Mouse (Mus musculus): ENCODE measurements at regions not wholly inside any gene's neighbourhood (a gene's known extent, or its start where the extent isn't known, plus 50 kb on each side); places are given as distances from the start of the nearest gene placed in this dataset.

DNA sequence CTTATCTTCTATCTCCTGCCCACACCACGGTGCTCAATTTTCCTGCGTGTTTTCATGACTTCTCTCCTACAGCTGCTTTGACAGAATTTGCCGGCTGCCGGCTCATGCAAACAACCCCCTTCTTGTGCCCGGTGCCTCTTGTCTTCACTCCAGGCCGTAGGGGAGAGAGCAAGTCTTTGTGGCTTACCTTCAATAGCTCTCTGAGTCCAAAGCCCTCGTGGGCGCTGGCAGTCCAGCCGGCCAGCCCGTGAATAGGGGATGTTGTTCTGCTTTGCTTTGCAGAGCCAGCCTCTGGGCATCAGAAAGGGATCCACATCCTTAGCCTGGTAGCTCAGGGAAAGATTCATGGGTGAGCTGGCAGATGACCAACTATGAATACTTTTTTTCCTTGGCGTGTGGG lies 173.9 kb downstream of the Gsdmc2 start:
- no peak for DNase-seq (ENCODE audit: low spot score in 2 of 2)

DNA sequence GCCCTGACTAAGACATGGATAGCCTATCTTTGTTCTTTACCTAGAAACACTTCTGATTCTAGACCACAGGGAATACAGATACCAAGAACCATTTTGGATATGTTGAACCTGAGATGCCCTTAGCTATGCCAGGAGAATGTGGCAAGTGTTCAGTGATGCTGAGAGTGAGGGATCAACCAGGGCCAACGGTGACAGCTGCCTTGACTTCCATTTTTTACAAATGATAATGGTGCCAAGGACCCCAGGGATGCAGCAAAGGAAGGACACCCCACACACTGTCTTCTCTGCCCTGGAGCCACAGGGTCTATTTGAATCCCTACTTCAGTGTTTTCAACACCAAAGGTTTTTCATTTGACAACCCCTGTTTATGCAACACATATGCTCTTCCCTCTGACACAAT lies 174.4 kb downstream of the Gsdmc2 start:
- DNase-seq (ENCODE audit: low spot score in 2 of 2) = no peak

DNA sequence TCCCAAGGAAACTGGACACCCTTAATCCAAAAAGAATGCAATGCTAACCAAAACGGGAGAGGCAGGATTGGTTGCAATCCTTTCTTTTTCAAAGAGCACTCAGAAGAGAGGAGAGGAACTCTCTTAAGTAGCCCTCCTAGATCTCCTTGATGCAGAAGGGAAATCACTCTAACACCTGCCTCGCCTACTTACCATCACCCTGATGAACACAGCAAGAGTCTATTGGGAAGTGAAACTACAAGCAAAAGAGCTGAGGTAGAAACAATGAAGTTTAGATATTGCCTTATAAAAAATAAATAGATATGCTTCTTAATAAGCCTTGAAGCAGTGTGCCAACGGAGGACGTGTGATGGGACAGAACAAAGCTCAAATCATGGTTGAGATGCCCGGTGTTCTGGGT lies 177.4 kb downstream of the Gsdmc2 start:
- DNase-seq (ENCODE audit: low spot score in 2 of 2) = peak; percentile 44 to 50

DNA sequence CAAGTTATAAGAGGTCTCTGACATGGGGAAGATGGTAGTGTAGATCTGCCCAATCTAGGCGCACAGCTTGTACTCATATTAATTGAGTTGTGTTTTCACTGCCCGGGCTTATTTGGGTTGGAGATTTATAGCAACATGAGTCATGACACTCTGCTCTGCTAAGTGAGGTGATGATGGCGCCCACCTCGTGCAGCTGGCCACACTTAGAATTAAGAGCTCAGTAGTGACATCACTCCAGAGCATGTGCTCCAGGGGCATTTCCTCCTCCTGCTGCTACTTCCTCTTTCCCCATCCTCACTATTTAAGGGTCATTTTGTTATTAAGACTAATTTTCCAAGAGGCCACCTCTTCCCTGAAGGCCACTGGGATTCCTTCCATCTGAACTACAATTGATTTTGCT lies 179.5 kb downstream of the Gsdmc2 start:
- no peak for DNase-seq (ENCODE audit: low spot score in 2 of 2)

DNA sequence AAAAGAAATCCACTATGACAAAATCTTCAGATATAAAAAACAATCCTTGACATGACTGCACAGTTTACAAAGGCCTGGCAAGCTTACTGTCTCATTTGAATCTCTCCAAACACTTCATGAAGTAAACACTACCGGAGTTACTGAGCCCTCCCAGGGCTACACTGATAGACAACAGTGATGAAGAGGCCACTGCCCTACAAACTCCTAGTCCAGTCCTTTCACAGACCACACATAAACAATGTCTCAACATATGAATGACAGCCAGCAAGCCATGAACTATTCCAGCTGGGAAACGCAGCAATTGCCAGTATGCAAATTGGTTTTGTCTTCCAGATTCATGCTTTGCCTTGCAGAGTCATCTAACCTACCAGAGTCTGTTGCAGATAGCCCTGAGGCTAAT lies 180.1 kb downstream of the Gsdmc2 start:
- DNase-seq (ENCODE audit: low spot score in 2 of 2) = no peak

DNA sequence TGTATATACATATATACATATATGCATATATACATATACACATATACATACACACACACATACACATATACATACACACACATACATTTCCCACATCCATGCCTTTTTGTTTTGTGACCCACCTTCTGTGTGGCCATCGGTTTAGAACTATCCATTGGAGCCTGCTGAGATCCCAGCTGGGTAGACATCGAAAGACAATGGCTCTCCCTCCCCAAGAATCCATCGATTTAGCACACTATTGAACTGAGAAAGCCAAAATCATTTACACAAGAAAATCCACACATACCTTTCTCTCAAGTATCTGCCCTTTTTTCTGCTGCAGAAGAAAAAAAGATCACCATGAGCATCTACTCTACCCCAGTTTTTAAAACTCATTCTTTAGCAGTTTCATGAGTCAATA lies 182.8 kb downstream of the Gsdmc2 start:
- no peak for DNase-seq (ENCODE audit: low spot score in 2 of 2)

DNA sequence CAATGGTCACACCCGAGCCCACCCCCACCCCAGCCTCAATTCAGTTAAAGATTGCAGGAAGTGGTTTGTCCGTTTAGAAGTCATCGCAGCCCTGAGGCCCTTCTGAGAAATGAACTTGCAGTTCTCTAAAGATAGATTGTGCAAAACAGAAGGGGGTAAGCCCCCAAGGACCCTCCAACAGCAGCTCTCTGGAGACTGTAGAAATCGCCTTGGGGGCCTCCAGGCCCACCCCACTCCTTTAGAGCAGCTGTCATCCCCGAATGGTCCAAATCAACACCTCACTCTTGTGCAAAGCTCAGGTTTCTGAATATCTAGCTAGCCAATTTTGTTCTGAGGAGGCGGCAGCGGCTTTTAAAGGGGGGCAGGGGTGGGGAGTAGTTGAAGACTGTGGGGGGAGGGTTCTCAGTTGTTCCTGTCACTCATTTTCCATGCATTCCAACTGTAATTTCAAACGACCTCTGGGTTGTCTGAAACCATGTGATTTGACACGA lies 186.9 kb downstream of the Gsdmc2 start:
- no peak for DNase-seq (ENCODE audit: low spot score in 2 of 2)

DNA sequence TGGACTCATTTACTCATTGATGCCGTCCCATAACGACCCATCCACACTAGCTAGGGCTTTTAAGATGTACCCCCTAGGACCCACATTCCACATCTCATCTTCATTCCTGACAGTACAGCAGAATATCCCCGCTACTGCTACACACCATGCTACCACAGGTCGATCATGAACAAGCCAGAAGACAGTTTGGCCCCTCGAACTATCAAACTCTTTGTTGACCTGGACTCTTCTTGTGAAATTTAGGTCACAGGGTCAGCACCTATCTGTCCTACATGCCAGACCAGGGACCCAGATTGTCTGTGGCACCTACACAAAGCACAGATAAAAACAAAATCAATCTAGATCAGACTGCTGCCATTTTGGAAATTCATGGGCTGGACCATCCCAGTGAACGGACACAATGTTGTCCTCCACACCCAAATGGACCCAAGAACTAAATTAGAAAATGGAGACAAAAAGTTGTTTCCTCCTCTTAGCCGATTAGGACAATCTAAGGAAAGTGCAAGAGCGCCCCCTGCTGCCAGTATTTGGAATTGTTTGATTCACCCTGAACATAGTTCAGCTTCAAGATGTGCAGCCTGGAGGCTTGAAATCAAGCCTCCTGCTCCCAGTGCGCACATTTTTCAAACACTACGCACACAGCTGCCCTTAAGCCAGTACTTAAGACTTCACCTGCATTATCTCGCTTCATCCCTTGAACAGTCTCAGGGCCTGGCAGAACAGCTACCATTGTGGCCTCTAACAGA lies 192.6 kb downstream of the Gsdmc2 start:
- peak; percentile 54 to 75 for DNase-seq (ENCODE audit: low spot score in 2 of 2)

DNA sequence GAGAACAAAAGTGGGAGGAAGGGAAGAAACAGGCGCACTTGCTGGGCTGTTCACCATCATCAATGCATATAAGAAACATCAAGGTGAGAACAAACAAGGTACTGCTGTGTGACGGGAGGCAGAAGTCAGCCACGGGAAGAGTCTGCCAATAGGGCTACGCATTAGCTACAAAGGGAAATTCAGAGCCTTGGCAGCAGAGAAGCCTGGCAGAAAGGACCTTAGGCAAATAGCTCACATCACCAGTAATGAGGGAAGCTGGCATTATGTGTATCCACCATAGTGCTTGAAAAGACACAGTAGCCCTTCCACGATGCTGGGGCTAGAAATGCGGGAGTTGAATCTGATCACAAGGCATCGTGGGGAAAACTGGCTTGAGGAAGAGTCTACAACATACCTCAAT lies 193.9 kb downstream of the Gsdmc2 start:
- no peak for DNase-seq (ENCODE audit: low spot score in 2 of 2)

DNA sequence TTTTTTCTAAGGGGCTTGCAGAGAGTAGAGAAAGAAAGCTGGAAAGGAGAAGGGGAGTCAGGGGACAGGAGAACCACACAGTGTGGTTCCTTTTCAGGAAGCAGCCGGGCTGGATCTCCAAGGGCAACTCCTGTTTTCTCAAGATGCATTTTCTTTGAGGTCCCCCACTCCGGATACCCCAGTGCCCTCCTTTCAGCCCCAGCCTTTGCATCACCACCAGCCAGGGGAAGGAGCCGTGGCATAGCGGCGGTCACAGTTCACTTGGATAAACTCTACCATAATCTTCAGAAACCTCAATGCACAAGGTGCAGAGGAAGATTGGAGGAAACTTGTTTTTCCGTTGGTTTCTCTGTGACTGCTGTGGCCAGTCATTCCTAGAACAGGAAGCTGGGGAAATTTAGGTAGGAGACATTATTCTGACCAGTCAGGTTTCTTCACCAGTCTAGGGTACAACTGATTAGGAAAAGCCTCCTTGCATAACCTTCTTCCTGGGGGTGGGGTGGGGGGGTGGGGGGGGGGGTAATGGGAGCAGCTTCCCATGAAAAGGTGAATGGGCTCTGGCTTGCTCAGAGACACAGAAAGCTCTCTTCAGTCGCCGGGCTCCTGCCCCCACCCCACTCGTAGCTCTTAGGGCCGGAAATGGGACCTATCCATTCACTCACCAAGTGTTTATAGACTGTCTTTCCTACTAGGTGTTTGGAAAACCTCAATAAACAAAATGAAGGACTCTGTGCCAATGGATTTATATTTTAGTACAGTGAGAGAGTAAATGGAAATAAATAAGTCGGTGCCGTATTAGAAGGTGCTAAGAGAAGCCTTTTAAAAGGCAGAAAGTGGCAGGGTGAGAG lies 196.6 kb downstream of the Gsdmc2 start:
- DNase-seq (ENCODE audit: low spot score in 2 of 2) = no peak

DNA sequence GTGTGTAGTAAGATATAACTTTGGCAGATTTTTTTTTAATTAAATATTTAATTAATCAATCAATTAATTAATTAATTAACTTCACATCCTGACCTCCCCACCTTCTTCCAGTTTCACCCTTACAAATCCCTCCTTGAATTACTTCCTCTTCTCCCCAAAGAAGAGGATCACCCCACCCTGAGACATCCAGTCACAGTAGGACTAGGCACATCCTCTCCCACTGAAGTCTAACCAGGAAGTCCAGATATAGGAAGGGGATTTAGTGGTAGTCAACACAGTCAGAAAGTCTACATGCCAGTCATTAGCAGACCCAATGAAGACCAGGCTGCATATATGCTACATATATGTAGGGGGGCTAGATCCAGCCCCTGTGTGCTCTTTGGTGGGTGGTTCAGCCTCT lies 220.2 kb downstream of the Gsdmc2 start:
- DNase-seq (ENCODE audit: low spot score in 2 of 2) = no peak

DNA sequence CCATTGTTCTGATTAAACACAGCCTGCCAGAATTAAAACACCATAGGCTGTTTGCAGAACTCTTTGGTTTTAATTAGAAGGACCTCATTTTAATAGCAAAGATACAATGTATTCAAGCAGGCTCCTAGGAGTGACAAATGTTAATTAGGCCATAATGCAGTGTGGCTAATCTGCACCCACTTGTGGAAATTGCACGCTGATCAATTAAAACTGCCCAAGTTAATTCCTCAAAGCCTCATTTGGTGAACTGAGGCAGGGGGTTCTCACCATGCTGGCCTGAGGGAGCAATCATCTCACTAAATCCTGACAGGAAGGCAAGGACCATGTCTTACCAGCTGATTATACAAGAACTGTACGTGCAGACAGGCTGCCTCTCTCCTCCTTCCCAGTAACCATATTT lies 220.7 kb downstream of the Gsdmc2 start:
- no peak for DNase-seq (ENCODE audit: low spot score in 2 of 2)

DNA sequence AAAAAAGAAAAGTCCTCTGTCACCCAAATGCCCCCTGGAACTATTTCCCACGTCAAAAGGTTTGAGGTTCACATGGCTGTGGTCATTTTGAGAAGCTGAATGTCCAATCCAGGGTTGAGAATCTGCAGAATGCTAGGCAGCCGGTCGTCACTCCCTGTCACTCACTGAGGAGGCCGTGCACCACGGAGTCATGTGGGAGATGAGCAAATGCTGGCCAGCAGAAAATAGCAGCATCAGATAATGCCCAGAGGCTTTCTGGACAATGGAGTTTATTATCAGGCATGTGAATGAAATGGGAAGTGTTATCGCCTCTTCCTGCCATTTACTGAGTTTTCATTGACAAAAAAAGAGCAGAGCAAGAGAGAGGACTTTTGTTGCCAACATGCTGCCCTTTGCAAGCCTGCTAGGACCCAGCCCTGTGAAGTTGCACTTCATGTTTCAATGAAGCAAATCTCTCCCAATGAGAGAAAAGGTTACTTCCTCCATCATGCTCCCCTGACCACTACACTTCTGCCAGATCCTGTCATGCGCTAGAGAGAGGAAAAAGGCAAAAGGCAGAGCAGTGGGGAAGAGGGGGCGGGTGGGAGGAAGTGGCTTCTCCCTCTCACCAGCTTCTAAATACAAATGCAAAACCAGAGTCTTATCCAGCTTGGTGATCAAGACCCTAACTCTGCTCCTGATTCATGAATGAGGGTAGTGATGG lies 228.3 kb downstream of the Gsdmc2 start:
- DNase-seq (ENCODE audit: low spot score in 2 of 2) = peak; percentile 35 to 42

DNA sequence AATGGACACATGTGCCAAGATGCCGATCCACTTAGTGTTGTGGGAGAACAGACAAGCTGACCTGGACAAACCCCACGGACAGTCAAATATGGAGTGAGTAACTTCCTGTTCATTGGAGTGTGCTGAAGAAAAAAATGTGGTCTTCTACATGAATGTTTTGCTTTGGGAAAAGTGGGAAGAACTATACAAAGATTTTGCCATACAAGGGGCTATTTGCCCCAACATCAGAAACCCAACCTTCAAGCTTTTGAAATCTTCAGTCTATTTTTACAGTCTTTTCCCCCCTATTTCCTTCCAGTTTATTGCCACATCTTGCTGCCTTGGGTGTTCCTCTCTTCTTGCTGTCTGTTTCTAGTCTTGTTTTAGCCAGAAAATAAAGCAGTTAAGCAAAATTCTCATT lies 230.8 kb downstream of the Gsdmc2 start:
- no peak for DNase-seq (ENCODE audit: low spot score in 2 of 2)

DNA sequence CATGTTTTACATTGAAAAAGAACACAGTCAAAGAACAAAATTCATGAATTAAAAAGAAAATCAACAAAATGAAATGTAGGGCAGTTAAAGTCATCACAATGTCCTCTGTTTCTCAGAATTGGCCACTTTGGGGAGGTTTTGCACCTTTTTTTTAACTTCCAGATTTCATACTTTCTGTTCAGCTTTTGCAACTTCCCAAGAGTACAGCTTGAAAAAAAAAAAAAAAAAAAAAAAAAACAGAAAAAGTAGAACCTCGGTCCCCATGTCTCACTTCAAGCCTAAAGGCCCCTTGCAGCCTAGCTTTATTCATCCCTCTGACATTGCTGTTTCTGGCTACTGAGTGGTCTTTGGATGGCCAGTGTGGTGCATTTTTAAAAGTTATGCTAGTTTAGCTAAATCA lies 231.9 kb downstream of the Gsdmc2 start:
- no peak for DNase-seq (ENCODE audit: low spot score in 2 of 2)

DNA sequence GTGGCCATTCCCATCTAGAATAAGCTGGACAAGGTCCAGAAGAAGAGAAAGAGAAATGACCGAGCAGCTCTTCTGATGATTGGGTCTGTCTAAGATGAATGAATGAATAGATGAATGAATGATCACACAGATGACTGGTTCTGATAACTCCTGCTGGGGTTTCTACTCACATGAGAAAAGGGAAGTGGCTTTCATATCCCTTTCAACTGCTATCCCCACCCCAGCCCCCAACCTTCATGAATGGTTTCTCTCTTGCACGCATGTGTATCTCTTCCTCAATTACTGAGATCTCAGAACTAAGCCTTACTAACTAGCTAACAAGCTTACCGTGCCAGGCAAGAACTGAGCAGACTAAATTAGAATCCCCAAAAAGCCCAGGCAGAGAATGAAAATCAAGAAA lies 233.8 kb downstream of the Gsdmc2 start:
- peak; percentile 60 to 72 for DNase-seq (ENCODE audit: low spot score in 2 of 2)

DNA sequence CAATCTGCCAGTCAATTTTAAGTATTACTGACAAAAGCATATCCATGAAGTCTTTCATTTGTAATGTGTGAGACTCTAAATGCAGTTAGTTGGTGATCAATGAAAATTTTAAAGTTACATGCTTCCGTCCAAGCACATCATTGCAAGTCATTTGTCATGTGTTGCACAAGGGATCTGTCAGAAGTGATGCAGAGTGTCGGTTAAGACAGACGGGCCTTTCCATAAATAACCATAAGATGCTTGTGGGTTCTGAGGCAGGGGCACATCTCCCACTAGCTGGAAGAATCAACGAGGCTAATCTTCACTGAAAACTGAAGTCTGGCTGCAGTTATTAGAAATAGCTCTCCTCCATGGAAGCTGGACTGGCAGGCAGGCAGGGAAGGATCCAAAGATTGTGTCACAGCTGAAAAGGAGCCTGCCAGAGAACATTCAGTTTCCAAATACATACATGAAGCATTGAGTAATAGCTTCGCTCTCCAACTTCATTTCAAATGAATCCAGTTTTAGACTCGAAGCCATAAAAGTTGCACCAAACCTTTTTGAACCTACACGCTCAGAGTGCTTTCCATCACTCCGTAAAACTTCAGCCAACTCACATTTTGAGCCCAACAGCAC lies 241.8 kb downstream of the Gsdmc2 start:
- no peak for DNase-seq (ENCODE audit: low spot score in 2 of 2)

DNA sequence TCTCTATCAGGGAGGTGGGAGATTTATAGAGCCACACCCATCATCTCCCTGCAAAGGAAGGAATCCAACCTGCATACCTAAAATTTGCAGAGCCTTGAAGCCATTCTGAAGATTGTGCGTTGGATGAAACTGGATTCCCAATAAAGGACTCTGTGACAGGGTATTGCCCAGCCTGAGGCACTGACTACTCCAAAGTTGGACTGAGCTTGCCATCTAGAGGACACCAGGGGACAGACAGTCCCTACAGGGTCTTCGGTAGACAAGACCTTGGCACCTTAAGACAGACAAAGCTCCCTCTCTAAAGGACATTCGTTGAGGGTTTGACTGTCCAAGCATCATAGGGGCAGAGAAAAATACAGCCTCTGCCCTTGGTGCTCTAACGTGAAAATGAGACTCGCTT lies 243.4 kb downstream of the Gsdmc2 start:
- DNase-seq (ENCODE audit: low spot score in 2 of 2) = peak; percentile 31 to 38

DNA sequence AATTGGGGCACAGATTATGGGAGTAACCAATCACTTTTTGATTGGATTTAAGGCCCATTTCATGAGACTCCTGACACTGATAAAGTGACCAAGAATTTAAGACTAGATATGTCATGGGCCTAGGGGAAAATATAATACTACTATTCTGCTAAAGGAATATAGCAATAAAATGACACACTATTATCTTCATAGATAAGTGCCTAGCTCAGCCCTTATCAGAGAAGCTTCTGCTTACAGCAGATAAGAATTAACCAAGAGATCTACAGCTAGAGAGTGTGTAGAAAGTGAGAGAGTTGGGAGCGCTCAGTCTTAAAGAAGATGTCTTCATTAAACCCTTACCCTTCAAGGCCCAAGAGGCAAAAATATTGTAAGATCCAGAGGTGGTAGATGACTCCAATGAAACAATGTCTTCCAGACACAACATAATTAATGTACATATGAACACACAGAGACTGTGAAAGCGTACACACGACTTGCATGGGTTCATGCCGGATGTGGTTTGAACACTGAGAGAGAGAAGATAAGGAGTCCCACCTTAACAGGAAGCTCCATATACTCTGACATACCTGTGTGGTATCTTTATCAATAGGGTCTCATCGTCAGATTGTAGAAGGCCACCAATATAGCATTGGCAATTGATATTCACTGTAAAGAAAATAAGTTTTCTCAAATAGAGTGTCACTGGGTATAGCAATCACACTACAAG lies 252.1 kb downstream of the Gsdmc2 start:
- DNase-seq (ENCODE audit: low spot score in 2 of 2) = no peak

DNA sequence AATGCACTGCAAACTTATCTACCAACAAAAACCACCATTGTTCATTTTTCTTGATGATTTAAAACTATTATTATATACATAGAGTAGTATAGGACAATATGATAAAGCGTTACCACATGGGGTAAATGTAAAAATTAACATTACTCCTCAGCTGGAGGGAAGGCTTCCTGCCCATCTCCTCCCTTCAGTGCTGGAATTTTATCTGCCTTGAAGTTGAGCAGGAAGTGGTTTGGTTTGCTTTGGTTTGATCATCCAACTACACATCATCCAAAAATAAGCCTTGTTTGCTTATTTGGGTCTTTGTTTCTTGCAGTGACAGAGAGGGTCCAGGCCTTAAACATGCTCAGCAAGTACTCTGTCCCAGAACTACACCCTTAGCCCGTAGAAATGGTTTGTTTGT lies 285.7 kb downstream of the Gsdmc2 start:
- no peak for DNase-seq (ENCODE audit: low spot score in 2 of 2)

DNA sequence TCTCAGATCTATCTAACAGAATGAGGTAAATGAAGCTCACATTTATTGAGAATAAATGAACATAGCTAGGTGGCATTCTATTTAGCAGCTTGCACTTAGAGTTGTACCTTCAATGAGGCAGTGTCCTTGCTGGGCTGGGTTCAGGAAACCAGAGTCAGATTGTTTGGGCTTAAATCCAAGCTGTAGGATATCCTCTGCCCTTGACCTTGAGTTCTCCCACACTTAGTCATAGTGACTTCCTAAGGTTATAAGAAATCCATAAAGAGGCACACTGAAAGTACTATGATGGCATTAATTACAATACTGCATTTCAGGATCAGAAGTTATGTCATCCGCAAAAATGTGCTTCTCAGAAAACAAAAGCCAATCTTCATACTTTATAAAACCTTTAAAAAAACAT lies 286.3 kb downstream of the Gsdmc2 start:
- DNase-seq (ENCODE audit: low spot score in 2 of 2) = no peak
